Mouse (Mus musculus): Measurements from ENCODE around the gene Skap2.

DNA sequence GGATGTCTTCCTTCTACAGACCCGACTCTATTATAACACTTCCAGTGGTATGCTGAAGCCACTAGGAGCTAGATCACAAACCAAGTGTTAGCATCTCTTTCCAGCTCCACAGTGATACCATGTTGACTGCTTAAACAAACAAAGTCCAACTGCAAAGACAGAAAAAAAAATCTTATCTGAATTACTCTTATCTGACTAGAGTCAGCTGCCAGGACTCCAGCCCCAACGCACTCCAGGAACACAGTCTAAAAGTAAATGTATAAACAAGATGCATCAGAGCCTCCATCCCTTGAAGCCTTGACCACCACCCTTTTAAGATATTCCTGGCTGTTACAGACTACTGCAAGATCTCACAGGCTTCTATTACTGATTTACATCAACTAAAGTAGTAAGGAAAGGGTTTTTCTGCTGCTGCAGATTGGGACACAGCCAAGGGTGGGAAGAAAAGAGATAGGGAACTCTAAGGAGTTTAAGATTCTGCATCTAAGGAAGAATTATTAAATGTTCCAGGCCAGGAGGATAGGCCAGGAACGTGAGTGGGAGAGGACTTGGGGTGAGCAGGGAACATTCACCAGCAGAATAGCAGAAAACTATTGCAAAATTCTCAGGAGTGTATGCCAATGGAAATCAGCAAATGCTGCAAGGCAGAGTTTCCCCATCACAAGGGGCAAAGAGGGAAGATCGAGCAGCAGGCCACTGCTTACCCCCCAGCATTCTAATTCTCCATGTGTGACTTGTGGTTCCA is 56.1 kb downstream of the Skap2 start:
- no peak for TF ChIP-seq CTCF (IDR thresholded peaks at IDR 0.05; ENCODE audit: borderline replicate concordance, extremely low read depth, insufficient read depth, insufficient read length)
- no peak for TF ChIP-seq POLR2A (IDR thresholded peaks at IDR 0.05; ENCODE audit: borderline replicate concordance, extremely low read depth, insufficient read depth, insufficient read length, poor library complexity, severe bottlenecking)

All from brain, embryonic 14.5 days (tissue).